Mouse (Mus musculus): ENCODE measurements around the gene Ccp110. TPM values are rescaled to one million over a fixed set of nuclear protein-coding genes. Genes with fewer than 3 reads are reported as not detected.

The Ccp110 gene
- total RNA-seq, 2 experiments from 2014 or later: 4.0 to 5.5 TPM

DNA sequence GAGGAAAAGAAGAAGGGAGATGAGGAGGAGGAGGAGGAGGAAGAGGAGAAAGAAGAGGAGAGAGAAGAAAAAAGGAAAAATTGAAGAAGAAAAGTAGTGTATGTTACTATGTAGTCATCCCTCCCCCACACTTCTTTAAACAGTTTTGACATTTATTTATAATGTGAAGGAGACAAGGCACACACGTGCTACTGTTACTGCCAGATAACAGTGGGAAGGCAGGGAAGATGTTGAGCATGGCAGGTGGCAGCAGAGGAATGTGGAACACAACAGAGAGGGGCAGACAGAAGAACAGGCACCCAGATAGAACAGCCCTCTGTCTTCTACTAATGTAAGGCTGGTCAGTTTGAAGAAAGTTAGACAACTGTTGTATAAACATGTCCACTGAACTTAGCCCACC is 57.3 kb downstream of the Ccp110 start:
- no peak for DNase-seq

DNA sequence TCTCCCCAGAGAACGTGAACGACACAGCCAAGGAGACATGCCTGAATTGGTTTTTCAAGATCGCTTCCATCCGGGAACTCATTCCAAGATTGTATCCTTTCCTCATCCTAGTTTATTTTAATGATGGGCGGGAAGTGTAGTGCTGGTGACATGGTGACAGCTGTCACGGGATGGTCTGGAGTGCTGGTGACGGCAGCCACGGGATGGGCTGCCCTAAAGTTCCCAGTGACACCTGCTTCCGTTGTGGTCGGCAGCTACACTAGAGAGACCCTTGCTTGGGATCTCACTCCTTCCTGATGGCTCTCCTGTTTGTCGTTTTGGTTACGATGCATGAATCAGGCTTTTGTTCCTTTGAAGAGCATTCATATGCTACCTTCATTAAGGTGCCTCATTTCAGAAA is 60.7 kb downstream of the Ccp110 start:
- DNase-seq: no peak

DNA sequence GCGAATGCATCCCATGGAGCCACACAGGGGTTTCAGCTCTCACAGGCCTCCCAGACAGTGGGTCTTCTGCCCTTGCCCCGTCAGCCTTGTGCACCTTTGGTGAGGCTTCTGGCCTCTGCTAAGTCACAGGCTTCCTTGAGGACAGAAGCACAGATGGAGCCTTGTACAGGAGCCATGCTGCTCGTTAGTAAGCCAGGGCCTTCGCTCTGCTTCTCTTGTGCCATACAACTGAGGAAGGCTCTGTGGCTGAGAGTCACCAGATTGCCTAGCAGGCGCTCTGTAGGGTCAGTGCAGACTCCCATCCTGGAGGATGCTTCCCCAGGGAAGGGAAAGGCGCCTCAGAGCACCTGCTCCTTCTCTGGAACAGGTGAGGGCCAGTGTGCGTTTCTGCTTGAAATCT is 63.6 kb downstream of the Ccp110 start:
- DNase-seq: no peak

DNA sequence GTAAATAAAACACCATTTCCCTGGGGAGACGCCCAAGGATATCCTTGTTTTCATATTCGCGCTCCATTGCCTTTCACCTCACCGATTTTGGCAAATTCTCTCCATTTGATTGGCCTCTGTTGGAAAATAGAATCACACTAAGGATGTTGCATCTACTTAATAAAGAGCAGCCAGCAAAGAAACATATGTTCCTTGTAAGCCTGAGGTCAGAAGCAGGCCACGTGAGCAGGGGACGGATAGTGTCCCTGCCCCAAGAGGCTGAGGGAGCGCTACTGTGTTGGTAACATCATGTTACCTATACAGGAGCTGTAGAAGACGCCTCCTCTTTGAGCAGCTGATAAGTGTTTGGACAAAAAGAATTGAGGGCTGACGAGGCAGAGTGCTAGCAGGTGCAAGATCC is 64.1 kb downstream of the Ccp110 start:
- DNase-seq: no peak

DNA sequence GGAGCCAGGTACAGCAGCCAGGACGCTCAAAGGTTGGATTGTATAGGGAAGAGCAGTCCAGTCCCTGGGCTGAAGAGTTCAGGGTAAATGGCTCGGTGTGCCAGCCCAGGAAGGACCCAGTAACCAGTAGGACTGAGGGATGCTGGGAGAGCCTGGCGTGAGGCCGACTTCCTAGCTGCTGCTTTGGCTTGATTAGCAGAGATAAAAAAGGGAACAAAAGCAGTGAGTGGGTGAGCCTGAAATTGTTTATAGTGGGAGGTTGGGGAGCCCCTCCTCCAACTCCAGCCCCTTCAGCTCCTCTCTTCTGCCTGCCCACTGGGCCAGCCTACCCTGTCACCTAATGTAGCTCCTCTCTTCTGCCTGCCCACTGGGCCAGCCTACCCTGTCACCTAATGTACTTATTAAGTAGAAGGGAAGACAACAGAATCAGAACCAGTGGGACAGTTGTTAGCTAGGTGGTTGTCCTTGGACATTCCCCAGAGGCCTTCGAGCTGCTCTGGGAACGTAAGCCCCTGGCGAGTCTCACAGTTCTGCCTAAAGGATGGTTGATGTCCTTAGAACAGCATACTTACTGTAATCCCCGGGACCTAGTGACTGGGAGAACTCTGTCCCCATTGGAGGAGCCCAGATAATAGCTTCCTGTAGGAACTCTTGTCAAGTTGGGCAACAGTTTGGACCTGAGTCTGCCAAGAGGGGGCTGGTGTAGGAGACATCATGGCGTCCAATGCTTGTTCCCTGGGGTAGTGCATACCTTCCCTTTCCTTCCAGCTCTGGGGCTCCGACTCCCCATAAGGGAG is 65.4 kb downstream of the Ccp110 start:
- no peak for DNase-seq

DNA sequence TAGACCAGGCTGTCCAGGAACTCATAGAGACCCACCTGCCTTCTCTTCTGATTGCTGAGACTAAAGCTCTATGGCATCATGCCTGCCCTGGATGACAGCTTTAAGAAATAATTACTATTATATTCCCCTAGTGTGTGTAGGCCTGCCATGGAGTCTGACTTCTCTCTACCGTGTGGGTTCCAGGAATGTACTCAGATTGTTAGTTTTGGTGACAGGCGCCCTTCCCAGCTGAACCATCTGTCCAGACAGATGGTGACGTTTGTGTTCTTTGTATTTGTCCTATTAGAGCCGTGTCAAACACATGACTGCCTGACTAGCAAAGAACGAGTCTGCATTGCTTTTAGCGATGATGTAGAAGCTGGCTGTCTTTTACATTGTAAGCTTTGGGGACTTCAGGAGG is 66.2 kb downstream of the Ccp110 start:
- DNase-seq: no peak

DNA sequence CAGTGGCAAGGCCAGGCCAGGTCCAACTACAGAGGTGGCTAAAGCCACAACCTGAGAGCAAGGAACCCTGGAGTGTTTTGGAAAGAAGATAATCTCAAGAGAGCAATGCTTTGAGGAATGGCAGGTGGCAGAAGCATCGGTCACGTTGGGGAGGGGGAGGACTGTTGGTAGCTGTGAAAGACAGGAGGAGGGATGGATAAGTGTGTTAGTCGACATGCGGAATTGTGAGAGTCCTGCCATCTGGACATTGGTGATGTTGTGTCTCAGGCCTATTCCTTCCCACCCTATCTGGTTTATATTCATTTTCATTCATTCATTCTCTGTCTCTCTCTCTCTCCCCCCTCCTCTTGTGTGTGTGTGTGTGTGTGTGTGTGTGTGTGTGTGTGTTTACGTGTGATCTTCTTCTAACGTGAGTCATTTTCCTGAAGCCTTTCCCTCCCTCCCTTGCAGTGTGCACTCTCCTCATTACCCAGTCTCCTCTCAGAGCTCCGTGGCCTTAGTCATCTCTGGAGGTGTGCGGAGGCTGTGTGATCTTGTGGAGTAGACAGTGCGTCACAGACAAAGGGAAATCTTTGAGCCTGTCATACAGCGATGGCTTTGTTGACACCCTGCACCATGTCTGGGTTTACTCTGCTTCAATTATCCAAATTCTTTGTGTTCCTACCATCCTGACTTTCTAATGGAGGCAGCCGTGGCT is 71.1 kb downstream of the Ccp110 start:
- DNase-seq: no peak

DNA sequence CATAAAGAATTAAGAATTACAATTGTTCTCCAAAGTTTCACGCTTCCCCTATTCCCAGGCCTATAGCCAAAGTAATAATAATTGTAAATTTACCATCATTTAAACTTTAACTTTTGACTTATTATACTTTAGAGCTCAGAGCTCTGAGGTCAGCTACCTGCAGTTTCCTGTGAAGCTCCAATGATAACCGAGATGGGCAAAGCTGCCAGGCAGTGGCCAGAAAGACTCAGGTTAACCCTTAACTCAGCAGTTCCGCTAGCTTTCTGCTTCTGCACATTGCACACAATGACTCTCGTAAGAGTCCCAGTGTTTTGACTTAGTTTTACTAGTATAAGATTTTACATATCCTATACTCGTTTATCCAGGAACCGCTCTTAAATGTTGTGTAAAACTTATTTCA is 73.7 kb downstream of the Ccp110 start:
- no peak for DNase-seq

Other genes with a start within 250 kb of the Ccp110 start
- gene Itpripl2, start 220.6 kb upstream of the Ccp110 start, total RNA-seq (2021): 10 to 100 TPM; 21.3 to 29.2 TPM
- gene Coq7, start 179.2 kb upstream of the Ccp110 start, total RNA-seq (2021): 10 to 100 TPM; 61.9 to 80.5 TPM
- 1 to 10 TPM; 7.2 to 7.5 TPM for gene Tmc7, start 127.8 kb upstream of the Ccp110 start, total RNA-seq (2021)
- gene Tmc5, start 115.3 kb upstream of the Ccp110 start, total RNA-seq (2021): under 1 TPM; 0.33 to 0.61 TPM
- gene Gde1, start 6.8 kb upstream of the Ccp110 start, total RNA-seq (2021): 10 to 100 TPM; 31.5 to 32.5 TPM
- gene Vps35l, start 27.7 kb downstream of the Ccp110 start, total RNA-seq (2021): 10 to 100 TPM; 30.3 to 35.5 TPM
- gene Iqck, start 143.2 kb downstream of the Ccp110 start, total RNA-seq (2021): under 1 TPM; 0.59 to 0.63 TPM
- gene Knop1, start 143.7 kb downstream of the Ccp110 start, total RNA-seq (2021): 10 to 100 TPM; 25.3 to 27.2 TPM

All from gastrocnemius, postnatal 10 days (tissue).